Mouse (Mus musculus) urinary bladder, adult 18-20 months (tissue): ENCODE measurements around the gene Exoc6b.
"Not testable (repeated sequence)": the region's sequence is repeated elsewhere in the genome, so short reads cannot be mapped to it uniquely, and the experiment has no call there.

Source experiments
- DNase-seq, 2 experiments: peaks; one replicate each; pipeline ENCODE4 v3.0.0; 2022; ENCODE audit warnings: low spot score in 2 of 2, mixed read lengths in 2 of 2

Exoc6b gene

GRCm38 (mm10) chr6:85069023-85069985 lies at the start of gene Exoc6b:
TSS of gene Exoc6b (minus strand) at chr6:85069513.
- DNase-seq = peak; percentile 82 to 96

DNA sequence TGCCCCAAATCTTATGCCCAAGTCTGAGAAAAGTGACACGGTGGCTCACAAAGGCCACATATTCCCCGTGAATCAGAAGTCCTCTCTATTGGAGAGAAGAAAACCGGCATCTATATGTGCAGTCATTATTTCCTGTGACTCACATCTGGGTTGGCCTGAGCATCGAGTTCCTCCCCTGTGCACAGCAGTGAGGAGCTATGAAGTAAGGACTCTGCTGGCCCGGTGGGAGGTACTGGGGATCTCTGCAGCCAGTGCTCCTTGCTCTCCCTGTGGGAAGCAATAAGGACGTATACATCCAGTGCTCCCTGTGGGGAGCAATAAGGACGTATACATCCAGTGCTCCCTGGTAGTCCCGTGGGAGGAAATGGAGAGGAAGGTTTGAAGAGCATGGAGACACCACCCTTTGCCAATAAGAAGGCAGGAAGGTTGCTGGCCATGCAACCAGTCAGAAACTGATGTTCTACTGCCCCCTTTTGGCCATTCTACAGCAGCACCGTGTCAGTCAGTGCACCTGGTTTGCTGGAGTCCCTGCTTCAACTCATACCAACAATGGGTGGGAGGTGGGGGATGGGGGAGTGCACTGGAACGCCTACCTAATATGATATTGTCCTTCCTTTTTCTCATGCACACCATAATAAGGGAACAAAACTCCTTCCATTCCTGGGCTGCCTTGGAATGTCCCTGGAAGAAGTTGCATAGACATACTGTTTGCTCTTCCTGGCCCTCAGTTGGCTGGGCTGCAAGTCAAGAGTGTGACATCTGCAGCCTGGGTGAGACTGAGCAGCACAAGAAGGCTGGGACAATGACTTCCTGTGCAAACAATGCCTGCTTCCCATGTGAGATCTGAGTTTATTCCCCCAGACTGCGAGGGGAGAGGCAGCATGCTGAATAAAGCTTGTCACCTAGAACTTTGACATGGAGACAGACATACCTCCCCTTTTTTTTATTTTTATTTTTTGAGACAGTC lies 48.5 kb upstream of the Exoc6b start:
- DNase-seq = peak in 1 of 2 experiments; percentile 27

DNA sequence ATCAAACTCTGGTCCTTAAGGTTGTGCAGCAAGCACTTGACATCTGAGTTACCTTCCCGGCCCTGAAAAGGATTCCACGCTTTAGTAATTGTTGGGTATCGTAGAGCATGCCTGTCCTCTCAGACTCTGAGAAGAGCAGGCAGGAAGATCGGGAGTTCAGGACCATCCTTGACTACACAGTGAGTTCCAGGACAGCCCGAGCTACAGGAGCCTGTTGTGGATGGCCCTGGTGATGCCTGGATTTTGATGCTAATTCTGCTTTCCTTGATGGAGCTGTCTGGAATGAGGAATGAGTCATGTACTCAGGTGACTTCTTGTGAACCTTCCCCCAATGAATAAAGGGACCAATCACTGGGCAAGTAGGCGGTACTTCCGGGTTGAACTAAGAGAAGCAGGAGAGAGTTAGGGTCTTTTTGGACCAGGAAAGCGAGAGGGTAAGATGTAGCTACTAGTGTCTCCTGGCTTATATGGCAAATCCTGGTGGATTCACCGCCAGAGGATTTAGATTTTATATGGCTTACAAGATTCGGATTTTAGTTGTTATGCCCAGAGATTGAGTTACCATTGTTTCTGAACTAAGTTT lies 35.8 kb upstream of the Exoc6b start:
- DNase-seq = no peak

DNA sequence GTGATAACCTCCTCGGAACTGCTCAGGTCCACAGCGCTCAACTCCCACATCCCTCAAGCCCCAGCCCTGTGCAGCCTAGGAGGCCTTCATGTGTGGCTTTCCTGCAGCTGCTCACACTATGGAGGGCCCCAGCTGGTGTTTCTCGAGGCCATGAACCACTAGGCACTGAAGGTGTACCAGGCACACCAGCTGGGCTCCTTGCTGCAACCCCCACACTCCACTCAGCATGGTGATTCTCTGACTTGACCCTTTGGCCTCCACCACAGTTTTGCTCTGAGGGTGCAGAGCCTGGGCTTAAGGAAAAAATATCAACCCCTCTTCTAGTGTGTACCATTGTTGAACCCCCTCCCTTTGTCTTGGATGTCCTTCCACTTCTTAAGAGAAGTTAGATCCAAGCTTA lies 34.0 kb upstream of the Exoc6b start:
- DNase-seq = no peak

DNA sequence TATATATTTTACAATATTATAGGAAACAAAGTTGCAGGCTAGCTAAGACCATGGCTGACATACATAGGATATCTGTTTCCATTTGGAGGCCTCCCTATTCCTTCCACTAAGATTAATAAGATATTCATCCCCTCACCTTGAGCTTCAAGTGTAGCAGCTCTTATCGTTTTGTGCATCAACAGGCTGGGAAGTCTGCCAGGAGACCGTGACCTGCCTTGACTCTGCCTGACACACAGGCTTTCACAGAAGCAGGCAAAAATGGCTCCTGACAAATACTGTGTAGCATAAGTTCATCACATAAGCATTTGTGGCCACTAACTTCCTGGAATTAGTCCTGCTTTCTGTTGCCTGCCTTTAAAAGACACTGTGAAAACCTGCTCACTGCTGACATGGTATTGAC lies 27.1 kb upstream of the Exoc6b start:
- no peak for DNase-seq

DNA sequence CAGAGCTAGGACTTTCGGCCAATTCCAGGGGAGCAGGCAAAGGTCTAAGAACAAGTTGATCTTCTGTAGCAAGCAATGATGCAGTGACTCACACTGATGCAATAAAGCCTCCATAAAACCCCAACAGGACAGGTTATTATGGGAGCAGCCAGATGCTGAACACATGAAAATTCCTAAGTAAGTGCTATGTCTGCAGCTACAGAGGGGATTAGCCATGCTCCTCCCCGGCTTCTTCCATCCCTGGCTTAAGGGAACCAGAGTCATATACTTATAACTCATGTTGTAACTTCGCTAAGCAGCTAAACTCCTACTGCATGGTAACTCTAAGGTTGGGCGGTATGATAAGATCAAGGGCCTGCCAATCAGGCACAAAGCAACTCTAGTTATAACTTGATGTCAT lies 18.1 kb upstream of the Exoc6b start:
- DNase-seq = peak; percentile 22 to 24

GRCm38 (mm10) chr6:85086645-85087044 lies 17.3 kb upstream of the Exoc6b start:
- DNase-seq = no peak

GRCm38 (mm10) chr6:85076179-85076720 lies 6.9 kb upstream of the Exoc6b start:
- DNase-seq = not testable (repeated sequence)

- DNase-seq = no peak
These were observed 5.7 kb upstream of the Exoc6b start for GRCm38 (mm10) chr6:85074996-85075395.

- DNase-seq = peak in 1 of 2 experiments; percentile 2
These were observed 841 bp downstream of the Exoc6b start for GRCm38 (mm10) chr6:85068322-85069022.

DNA sequence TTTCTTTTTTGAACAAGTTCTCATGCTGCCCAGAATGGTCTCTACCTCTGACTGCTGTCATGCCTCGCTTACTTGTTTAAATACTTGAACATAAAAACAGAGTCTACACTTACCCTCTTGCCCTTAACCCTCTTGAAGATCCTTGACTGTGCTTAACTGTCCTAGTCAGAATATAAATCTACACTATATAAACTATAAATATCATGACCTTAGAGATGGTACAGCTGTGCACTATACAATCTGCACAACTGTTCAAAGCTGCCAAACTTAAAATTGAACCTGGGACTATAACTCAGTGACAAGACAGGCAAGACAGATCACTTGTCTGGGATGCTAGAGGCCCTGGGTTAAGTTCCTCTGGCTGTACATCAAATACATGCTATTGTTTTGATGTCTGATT lies 11.7 kb downstream of the Exoc6b start:
- no peak for DNase-seq

DNA sequence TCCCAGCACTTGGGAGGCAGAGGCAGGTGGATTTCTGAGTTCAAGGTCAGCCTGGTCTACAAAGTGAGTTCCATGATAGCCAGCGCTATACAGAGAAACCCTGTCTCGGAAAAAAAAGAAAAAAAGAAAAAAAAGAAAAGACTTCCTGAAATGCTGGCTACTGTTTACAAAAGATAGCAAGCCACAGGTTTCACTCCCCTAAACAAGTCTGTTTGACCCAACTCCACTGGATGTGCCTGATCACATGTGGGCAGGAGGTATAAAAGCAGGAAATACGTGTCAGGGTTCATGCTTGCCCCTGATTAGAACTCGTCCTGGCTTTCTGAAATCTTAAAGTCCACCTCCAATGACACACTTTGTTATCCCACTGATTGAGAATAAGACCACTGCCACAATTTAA lies 18.2 kb downstream of the Exoc6b start:
- DNase-seq = no peak

DNA sequence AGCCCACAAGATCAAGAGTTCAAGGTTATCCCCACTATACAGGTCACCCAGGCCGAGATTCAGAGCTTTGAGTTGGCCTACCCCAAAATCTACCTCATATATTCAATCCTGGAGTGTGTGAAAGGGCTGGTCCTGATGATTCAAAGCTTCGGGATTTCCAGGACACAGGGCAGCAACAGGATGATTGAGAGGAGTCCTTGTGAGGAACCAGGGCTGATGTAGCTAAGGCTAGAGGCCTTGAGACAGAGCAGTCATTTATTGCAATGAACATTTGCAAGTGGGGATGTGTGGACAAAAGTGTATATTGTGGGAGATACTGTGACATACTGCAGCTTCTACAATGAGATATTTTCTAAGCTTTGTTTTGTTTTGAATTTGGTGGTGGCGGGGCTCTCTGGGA lies 22.8 kb downstream of the Exoc6b start:
- no peak for DNase-seq

DNA sequence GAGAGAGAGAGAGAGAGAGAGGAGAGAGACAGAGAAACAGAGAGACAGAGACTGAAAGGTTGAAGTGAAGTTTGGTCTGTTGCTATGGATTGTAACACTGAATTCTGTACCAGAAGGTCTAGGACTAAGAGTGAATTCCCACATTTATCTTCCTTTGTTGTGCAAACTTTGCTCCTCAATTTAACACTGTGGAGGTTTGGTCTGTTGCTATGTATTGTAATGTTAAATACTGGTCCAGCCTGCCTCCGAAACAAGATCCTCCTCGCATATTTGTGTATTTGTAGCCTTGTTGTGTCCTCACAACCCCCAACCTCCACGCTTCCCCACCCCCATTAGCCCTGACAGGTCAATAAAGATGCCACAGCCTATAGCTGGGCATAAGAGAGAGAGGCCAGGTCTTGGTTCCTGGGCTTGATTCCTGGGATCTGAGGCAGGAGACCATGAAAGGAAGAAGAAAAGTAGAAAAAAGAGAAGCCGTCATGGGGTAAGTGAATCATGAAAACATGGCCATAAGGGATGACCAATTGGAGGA lies 24.6 kb downstream of the Exoc6b start:
- DNase-seq = no peak

DNA sequence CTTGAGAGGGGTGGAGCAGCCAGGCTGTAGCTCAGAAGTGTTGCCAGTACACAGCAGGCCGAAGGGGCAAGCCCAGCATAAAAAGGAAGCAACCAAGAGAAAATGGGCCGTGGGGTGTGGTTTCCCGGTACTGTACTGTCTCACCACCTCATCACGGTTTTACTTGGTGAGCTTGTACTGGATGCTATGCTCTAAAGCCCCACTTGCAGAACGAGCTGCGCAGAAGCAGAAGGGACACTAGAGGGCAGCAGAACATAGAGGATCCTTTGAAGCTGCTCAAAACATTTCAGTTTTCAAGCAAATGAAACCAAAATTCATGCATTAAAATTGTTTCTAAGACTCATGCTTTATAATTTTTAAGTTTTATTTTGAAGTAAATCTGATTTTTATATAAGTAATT lies 31.6 kb downstream of the Exoc6b start:
- peak; percentile 28 to 30 for DNase-seq

- no peak for DNase-seq
These were observed 39.6 kb downstream of the Exoc6b start for GRCm38 (mm10) chr6:85029671-85030070.

DNA sequence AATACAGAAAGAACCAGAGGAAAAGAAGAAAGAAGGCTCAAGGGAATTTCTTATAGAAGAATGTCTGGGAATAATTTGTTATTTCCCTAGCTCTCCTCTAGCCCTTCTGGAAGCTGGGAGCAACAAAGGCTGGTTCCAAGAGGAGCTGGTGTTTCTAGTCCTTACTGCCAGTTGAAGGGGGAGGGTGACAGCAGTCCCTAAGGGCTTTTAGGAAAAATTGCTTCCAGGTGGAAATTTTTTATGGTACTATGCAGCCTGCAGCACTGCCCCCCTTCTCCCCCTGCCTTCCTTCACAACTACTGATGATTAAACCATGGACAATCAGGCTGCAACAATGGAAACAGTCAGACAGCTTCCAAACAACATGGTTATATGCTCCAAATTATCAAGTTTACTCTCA lies 44.9 kb downstream of the Exoc6b start:
- DNase-seq = no peak

DNA sequence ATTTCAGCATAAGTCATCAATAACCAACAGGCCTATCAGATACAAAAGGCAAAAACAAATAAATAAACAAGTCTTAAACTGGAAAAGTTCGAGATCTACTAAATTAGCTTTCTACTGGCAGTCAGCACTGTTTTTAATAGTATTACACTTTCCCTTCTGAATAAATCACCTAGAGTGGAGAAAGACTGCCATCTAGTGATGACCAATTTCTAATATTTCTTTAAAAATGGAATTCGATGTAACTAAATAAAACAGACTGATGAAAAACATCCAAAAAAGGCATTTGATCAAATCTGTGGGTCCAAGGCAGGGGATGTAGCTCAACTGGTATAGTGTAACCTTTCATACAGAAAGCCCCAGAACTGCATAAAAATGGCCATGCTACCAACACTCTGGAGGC lies 52.3 kb downstream of the Exoc6b start:
- no peak for DNase-seq

DNA sequence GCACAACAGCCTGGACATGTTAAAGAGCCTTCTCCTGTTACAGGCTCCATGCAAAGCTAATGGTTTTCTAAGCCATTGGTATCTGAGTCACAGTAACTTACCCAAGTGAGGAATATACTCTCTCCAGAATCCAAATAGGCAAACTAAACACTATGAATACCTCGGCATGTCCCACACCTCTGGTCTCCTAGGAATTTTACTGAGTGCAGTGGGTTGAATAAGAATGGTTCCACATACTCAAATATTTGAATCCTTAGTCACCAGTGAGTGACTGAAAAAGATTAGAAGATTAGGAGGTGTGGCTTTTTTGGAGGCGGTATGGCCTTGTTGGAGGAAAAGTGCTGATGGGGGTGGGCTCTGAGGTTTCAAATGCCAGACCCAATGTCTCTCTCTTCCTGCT lies 55.4 kb downstream of the Exoc6b start:
- no peak for DNase-seq

DNA sequence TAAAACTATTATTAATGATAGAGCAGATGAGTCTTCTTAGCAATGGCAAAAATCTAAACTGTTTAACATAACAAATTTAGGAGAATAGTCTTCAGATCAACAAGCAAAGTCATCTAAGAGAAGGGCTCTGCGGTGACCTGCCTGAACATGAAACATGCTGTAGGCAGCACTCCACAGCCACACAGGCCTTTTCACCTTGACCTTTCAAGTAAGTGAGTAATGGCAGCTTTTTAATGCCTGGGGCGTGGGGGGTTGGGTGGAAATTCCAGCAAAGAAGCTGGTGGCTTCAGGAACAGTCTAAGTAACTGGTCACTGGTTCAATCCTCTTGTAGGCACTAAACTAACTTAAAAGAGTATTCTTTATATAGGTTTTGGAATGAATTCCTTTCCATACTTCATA lies 58.9 kb downstream of the Exoc6b start:
- no peak for DNase-seq

DNA sequence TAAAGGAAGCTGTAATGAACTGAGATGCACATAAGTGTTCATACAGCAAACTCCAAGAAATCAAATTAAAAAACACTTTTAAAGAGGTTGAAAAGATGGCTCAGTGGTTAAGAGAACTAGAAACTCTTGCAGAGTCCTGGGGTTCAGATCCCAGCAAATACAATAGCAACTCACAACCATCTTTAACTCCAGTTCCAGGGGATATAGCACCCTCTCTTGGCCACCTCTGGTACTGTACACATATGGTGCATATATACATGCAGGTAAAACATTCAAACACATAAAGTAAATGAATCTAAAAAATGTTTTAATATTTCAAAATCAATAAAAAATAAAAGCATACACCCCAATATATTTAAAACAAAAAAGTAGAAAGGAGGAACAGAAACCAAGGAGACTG lies 73.9 kb downstream of the Exoc6b start:
- no peak for DNase-seq
